Mouse (Mus musculus): ENCODE results near the gene Plscr3.

The Plscr3 gene

GRCm38 (mm10) chr11:69846198-69846680 lies at the start of gene Plscr3:
TSS of gene Plscr3 (plus strand) at chr11:69846376.
- DNase-seq (ENCODE audit: low read depth, low spot score), result peak; percentile 74

- no peak for DNase-seq (ENCODE audit: low read depth, low spot score)
Measured at GRCm38 (mm10) chr11:69797924-69798323, 48.3 kb upstream of the Plscr3 start.

GRCm38 (mm10) chr11:69799394-69800137 lies 46.6 kb upstream of the Plscr3 start:
- no peak for DNase-seq (ENCODE audit: low read depth, low spot score)

GRCm38 (mm10) chr11:69800138-69800391 lies 46.1 kb upstream of the Plscr3 start:
- no peak for DNase-seq (ENCODE audit: low read depth, low spot score)

- DNase-seq (ENCODE audit: low read depth, low spot score), result peak; percentile 73
Measured at GRCm38 (mm10) chr11:69800392-69801197, 45.6 kb upstream of the Plscr3 start.

GRCm38 (mm10) chr11:69801379-69801977 lies 44.7 kb upstream of the Plscr3 start, which contains the start of gene Fgf11:
TSS of gene Fgf11 (minus strand) at chr11:69801857.
- DNase-seq (ENCODE audit: low read depth, low spot score), result no peak

- DNase-seq (ENCODE audit: low read depth, low spot score), result peak; percentile 64
Measured at GRCm38 (mm10) chr11:69802648-69803105, 43.5 kb upstream of the Plscr3 start.

GRCm38 (mm10) chr11:69803328-69803727 lies 42.8 kb upstream of the Plscr3 start:
- DNase-seq (ENCODE audit: low read depth, low spot score), result no peak

GRCm38 (mm10) chr11:69803786-69804651 lies 42.2 kb upstream of the Plscr3 start:
- peak; percentile 63 for DNase-seq (ENCODE audit: low read depth, low spot score)

GRCm38 (mm10) chr11:69804652-69804940 lies 41.6 kb upstream of the Plscr3 start:
- no peak for DNase-seq (ENCODE audit: low read depth, low spot score)

GRCm38 (mm10) chr11:69804972-69805909 lies 40.9 kb upstream of the Plscr3 start, which contains the start of gene Tmem102:
TSS of gene Tmem102 (minus strand) at chr11:69805624.
- DNase-seq (ENCODE audit: low read depth, low spot score), result no peak

- no peak for DNase-seq (ENCODE audit: low read depth, low spot score)
Measured at GRCm38 (mm10) chr11:69806378-69806777, 39.8 kb upstream of the Plscr3 start.

GRCm38 (mm10) chr11:69807641-69808040 lies 38.5 kb upstream of the Plscr3 start:
- DNase-seq (ENCODE audit: low read depth, low spot score), result no peak

- DNase-seq (ENCODE audit: low read depth, low spot score), result no peak
Measured at GRCm38 (mm10) chr11:69810280-69810679, 35.9 kb upstream of the Plscr3 start.

- DNase-seq (ENCODE audit: low read depth, low spot score), result no peak
Measured at GRCm38 (mm10) chr11:69815155-69815554, 31.0 kb upstream of the Plscr3 start, which contains the start of gene Gm39566. TSS of gene Gm39566 (minus strand) at chr11:69815298.

GRCm38 (mm10) chr11:69816520-69816919 lies 29.7 kb upstream of the Plscr3 start:
- DNase-seq (ENCODE audit: low read depth, low spot score), result no peak

- DNase-seq (ENCODE audit: low read depth, low spot score), result no peak
Measured at GRCm38 (mm10) chr11:69818365-69818764, 27.8 kb upstream of the Plscr3 start, which contains the start of gene Spem2. TSS of gene Spem2 (minus strand) at chr11:69818465.

GRCm38 (mm10) chr11:69818871-69819270 lies 27.3 kb upstream of the Plscr3 start:
- DNase-seq (ENCODE audit: low read depth, low spot score), result no peak

GRCm38 (mm10) chr11:69822080-69822479 lies 24.1 kb upstream of the Plscr3 start, which contains the start of gene Spem1:
TSS of gene Spem1 (minus strand) at chr11:69822180.
- DNase-seq (ENCODE audit: low read depth, low spot score), result no peak

- no peak for DNase-seq (ENCODE audit: low read depth, low spot score)
Measured at GRCm38 (mm10) chr11:69823456-69823855, 22.7 kb upstream of the Plscr3 start.
